21 mouse cellular contexts compared by ENCODE assay signal in the genomic region with DNA sequence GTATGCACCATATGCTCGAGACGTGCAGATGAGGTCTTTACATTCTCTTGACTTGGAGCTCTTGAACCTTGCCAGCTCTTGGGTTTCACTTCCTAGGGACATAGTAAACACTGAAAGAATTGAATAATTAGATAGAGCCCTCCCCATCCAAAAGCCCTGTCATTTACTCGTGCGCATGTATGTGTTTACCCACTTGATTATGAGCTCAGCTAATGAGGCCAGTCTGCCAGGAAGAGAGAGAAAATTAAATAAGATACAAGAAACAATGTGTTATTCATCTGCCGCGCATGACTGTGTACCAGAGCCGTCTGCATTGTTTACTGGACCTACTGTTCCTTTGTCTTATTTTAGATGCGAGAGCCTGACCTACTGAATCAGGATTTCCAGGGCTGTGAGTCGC. TPM values are rescaled to one million over a fixed set of nuclear protein-coding genes. Genes with fewer than 3 reads are reported as not detected.
DNase-seq lines count a peak whose midpoint lies in the region; ATAC-seq and TF ChIP-seq lines count a peak whose summit lies in the region.
"Had no signal": no experiment of that assay in that cellular context is flagged by ENCODE, and none has a peak within 500 bp of the region (broad histone marks: within the 10 kb centered on the region; RNA-seq: fewer than 3 reads in every experiment).

No protein-coding gene starts in this region.

- TF ChIP-seq RAD21 in CH12.LX (IDR thresholded peaks at IDR 0.05; ENCODE audit: low read depth, low read length): no peak

- 66% methylated on average over 9 of the region's 9 CpGs for WGBS in liver, postnatal 0 days (ENCODE audit: insufficient replicate concordance)

- no peaks in the 10 kb centered on the region for H3K9me3 ChIP-seq in liver, postnatal 0 days (ENCODE audit: low read length)
- peaks cover 13% of the 10 kb centered on the region for H3K9me3 ChIP-seq in CH12.LX (replicated peaks; ENCODE audit: low read length)
- H3K9me3 ChIP-seq: hindbrain, embryonic 13.5 days had no signal

- no peak for TF ChIP-seq EP300 in liver, postnatal 0 days (IDR thresholded peaks at IDR 0.05; ENCODE audit: low read depth)
- no peak for TF ChIP-seq EP300 in CH12.LX (IDR thresholded peaks at IDR 0.05; ENCODE audit: low read length)

- no peak overlapping the region for H3K4me3 ChIP-seq in liver, postnatal 0 days (ENCODE audit: low read depth, low read length)
- H3K4me3 ChIP-seq in CH12.LX (replicated peaks in 1 of 3; ENCODE audit: low read depth in 2 of 3, low read length in 2 of 3, poor library complexity in 1 of 3): no peak overlapping the region
- H3K4me3 ChIP-seq: heart, embryonic 10.5 days; hindbrain, embryonic 13.5 days; limb, embryonic 13.5 days; midbrain, embryonic 13.5 days; neural tube, embryonic 12.5 days had no signal

- no peak for ATAC-seq in liver, postnatal 0 days
- ATAC-seq in inflammation-experienced regulatory T-cells, adult 6 months: no peak
- ATAC-seq: CD4-positive, CD25-positive, alpha-beta regulatory T cell, adult 4 months; forebrain, postnatal 0 days; midbrain, embryonic 13.5 days had no signal

- DNase-seq in liver, postnatal 0 days: no peak
- DNase-seq in liver (no peak), CH12.LX (ENCODE audit: extremely low read depth) (no peak)
- peak; percentile 76 for DNase-seq in Muller cell, postnatal 12 days (ENCODE audit: inconsistent ontology term)
- peak; percentile 76 for DNase-seq in lung, postnatal 25 days (ENCODE audit: low spot score)
- no peak for DNase-seq in adrenal gland, postnatal 14 days
- DNase-seq: cerebellum, postnatal 10 days; forebrain, postnatal 0 days; heart, postnatal 14 days; kidney, adult 9 months; right cerebral cortex, postnatal 4 days; thymus, postnatal 14 days had no signal

- no peaks in the 10 kb centered on the region for H3K79me2 ChIP-seq in CH12.LX (replicated peaks; ENCODE audit: control insufficient read depth, extremely low read depth, insufficient read depth, poor library complexity, severe bottlenecking)

- no peaks in the 10 kb centered on the region for H3K36me3 ChIP-seq in liver, postnatal 0 days (replicated peaks; ENCODE audit: insufficient read depth, low read length)
- H3K36me3 ChIP-seq in CH12.LX (replicated peaks in 1 of 2; ENCODE audit: control insufficient read depth in 1 of 2, insufficient read depth in 1 of 2, low read length in 1 of 2): no peaks in the 10 kb centered on the region
- H3K36me3 ChIP-seq: G1E; heart, embryonic 10.5 days; hindbrain, embryonic 13.5 days; limb, embryonic 13.5 days; midbrain, embryonic 13.5 days; neural tube, embryonic 12.5 days had no signal

- no peak overlapping the region for H3K27ac ChIP-seq in liver, postnatal 0 days (ENCODE audit: low read depth)
- H3K27ac ChIP-seq in CH12.LX (ENCODE audit: insufficient read depth, low read depth): no peak overlapping the region
- H3K27ac ChIP-seq: heart, embryonic 10.5 days; hindbrain, embryonic 13.5 days; limb, embryonic 13.5 days; liver, embryonic 14.5 days; midbrain, embryonic 13.5 days; neural tube, embryonic 12.5 days had no signal

- dilution Hi-C loops in CH12.LX (cut with MboI; ENCODE audit: extremely low pct_ligation_motif_present, extremely low pct_unique_long_range_greater_than_20kb, low sequenced_read_pairs): no loop called here

- in situ Hi-C loops in CH12.LX (cut with MboI; ENCODE audit: low pct_ligation_motif_present, low pct_unique_long_range_greater_than_20kb, low sequenced_read_pairs): no loop called here

- no peak for TF ChIP-seq CTCF in liver, postnatal 0 days (IDR thresholded peaks at IDR 0.05; ENCODE audit: low read depth)
- TF ChIP-seq CTCF in CH12.LX (conservative IDR thresholded peaks at IDR 0.05 in 1 of 2, IDR thresholded peaks at IDR 0.05 in 1 of 2; ENCODE audit: low read depth in 2 of 2, low read length in 2 of 2): no peak

- no peak for TF ChIP-seq POLR2A in CH12.LX (IDR thresholded peaks at IDR 0.05; ENCODE audit: low read depth, low read length)

- H3K4me1 ChIP-seq in liver, postnatal 0 days (ENCODE audit: insufficient read depth): peaks cover 6% of the 10 kb centered on the region; the same call in 1 of the 2 replicates
- H3K4me1 ChIP-seq in CH12.LX (ENCODE audit: control insufficient read depth in 1 of 2, insufficient read depth in 2 of 2): peaks cover 0 to 4% of the 10 kb centered on the region in 2 experiments; a peak in 2 of 4 replicates
- H3K4me1 ChIP-seq: hindbrain, embryonic 13.5 days; midbrain, embryonic 13.5 days; neural tube, embryonic 12.5 days had no signal

- H3K9ac ChIP-seq in liver, postnatal 0 days (replicated peaks): no peak overlapping the region
- no peak overlapping the region for H3K9ac ChIP-seq in CH12.LX (ENCODE audit: insufficient read depth, low read depth)
- H3K9ac ChIP-seq: forebrain, postnatal 0 days; hindbrain, embryonic 13.5 days; limb, embryonic 13.5 days; liver, embryonic 14.5 days; midbrain, embryonic 13.5 days; neural tube, embryonic 12.5 days had no signal

- H3K27me3 ChIP-seq in liver, postnatal 0 days (ENCODE audit: insufficient read depth, low read length): no peaks in the 10 kb centered on the region
- no peaks in the 10 kb centered on the region for H3K27me3 ChIP-seq in CH12.LX (replicated peaks)
- H3K27me3 ChIP-seq: hindbrain, embryonic 13.5 days; midbrain, embryonic 13.5 days; neural tube, embryonic 12.5 days had no signal

- peak overlapping the region; percentile 6; the same call in 1 of the 2 replicates for H3K4me2 ChIP-seq in liver, postnatal 0 days (ENCODE audit: low read depth, low read length)
- peak overlapping the region; percentile 51 for H3K4me2 ChIP-seq in CH12.LX (ENCODE audit: insufficient read depth, low read depth, poor library complexity, severe bottlenecking)
- H3K4me2 ChIP-seq: hindbrain, embryonic 13.5 days; limb, embryonic 13.5 days; midbrain, embryonic 13.5 days; neural tube, embryonic 12.5 days had no signal

TF ChIP-seq in CH12.LX, 34 proteins besides CTCF, POLR2A, EP300 and RAD21:
- TF ChIP-seq POLR2AphosphoS2 (IDR thresholded peaks at IDR 0.05; ENCODE audit: low read depth, low read length) (no peak), IRF4 (IDR thresholded peaks at IDR 0.05; ENCODE audit: low read depth, low read length) (0 out of 2 replicates have a peak, but pooled peaks have one; percentile 7)

RNA-seq across cellular contexts. Expression of a gene that starts 10.5 kb away (rescaled TPM):
- polyA plus RNA-seq in liver, postnatal 0 days (2015; fragmentation: Nextera tagmentation; extraction: Ambion mirVana): 4.5 and 5.6 TPM in 2 replicates
- total RNA-seq in CH12.LX (2012; rRNA removed) (28.9 and 31.5 TPM in 2 replicates), CH12.LX (2014; rRNA removed) (47.4 and 54.5 TPM in 2 replicates)
- polyA plus RNA-seq in CH12.LX (2012; ENCODE audit: insufficient read length, low read depth): 35.0 and 36.9 TPM in 2 replicates
- total RNA-seq in adrenal gland, postnatal 14 days (2021): 38.5 and 41.5 TPM in 2 replicates
- polyA plus RNA-seq in inflammation-experienced regulatory T-cells, adult 6 months (2017; shearing (Covaris generic)): 10 to 100 TPM; 10.7 to 13.1 (median 11.1) TPM

Comparison
In these comparisons a context has a peak if more than half of its experiments do, and no peak if none do; other contexts are left out.
1. DNase-seq: peak in Muller cell, postnatal 12 days (single experiment) and lung, postnatal 25 days (single experiment); none in liver, postnatal 0 days (single experiment), liver (single experiment), CH12.LX (single experiment) and adrenal gland, postnatal 14 days (single experiment).